Mouse (Mus musculus): ENCODE data around the gene Zdhhc23. TPM values are rescaled to one million over a fixed set of nuclear protein-coding genes. Genes with fewer than 3 reads are reported as not detected.

The Zdhhc23 gene
- polyA plus RNA-seq, 1 experiment from 2014 or later = 0.28 TPM

- Histone ChIP-seq H3K4me2 (replicated peaks; ENCODE audit: low read depth, low read length) (no peak overlapping the region), H3K4me1 (replicated peaks; ENCODE audit: control insufficient read depth, insufficient read depth, low read length) (no peaks in the 10 kb centered on the region), H3K27me3 (ENCODE audit: control insufficient read depth, insufficient read depth, low read length) (no peaks in the 10 kb centered on the region), H3K4me3 (ENCODE audit: low read depth, low read length) (no peak overlapping the region), H3K27ac (ENCODE audit: low read depth, low read length) (no peak overlapping the region), H3K36me3 (ENCODE audit: control insufficient read depth, insufficient read depth, low read length) (no peaks in the 10 kb centered on the region), H3K9me3 (ENCODE audit: control insufficient read depth, low read length) (no peaks in the 10 kb centered on the region), H3K9ac (ENCODE audit: low read depth, low read length) (no peak overlapping the region)
- DNase-seq (ENCODE audit: low spot score) (no peak), ATAC-seq (ENCODE audit: low FRiP score) (no peak)
- 84% methylated on average over 6 of the region's 6 CpGs for WGBS
Measured at GRCm38 (mm10) chr16:43933041-43933440, 46.5 kb downstream of the Zdhhc23 start.

- no peak overlapping the region for H3K4me2 ChIP-seq (replicated peaks; ENCODE audit: low read depth, low read length)
- no peaks in the 10 kb centered on the region for H3K4me1 ChIP-seq (replicated peaks; ENCODE audit: control insufficient read depth, insufficient read depth, low read length)
- H3K36me3 ChIP-seq (ENCODE audit: control insufficient read depth, insufficient read depth, low read length) = no peaks in the 10 kb centered on the region
- no peaks in the 10 kb centered on the region for H3K27me3 ChIP-seq (ENCODE audit: control insufficient read depth, insufficient read depth, low read length)
- no peak for DNase-seq (ENCODE audit: low spot score)
- no peak overlapping the region for H3K27ac ChIP-seq (ENCODE audit: low read depth, low read length)
- H3K9ac ChIP-seq (ENCODE audit: low read depth, low read length) = no peak overlapping the region
- no peak for ATAC-seq (ENCODE audit: low FRiP score)
- H3K9me3 ChIP-seq (ENCODE audit: control insufficient read depth, low read length) = no peaks in the 10 kb centered on the region
- no peak overlapping the region for H3K4me3 ChIP-seq (ENCODE audit: low read depth, low read length)
- 91% methylated on average over 7 of the region's 7 CpGs for WGBS
Measured at GRCm38 (mm10) chr16:43932319-43932718, 47.3 kb downstream of the Zdhhc23 start.

GRCm38 (mm10) chr16:43931502-43931901 lies 48.1 kb downstream of the Zdhhc23 start:
- Histone ChIP-seq H3K9ac (ENCODE audit: low read depth, low read length) (no peak overlapping the region), H3K4me1 (replicated peaks; ENCODE audit: control insufficient read depth, insufficient read depth, low read length) (no peaks in the 10 kb centered on the region), H3K4me2 (replicated peaks; ENCODE audit: low read depth, low read length) (no peak overlapping the region), H3K4me3 (ENCODE audit: low read depth, low read length) (no peak overlapping the region), H3K27ac (ENCODE audit: low read depth, low read length) (no peak overlapping the region), H3K27me3 (ENCODE audit: control insufficient read depth, insufficient read depth, low read length) (no peaks in the 10 kb centered on the region), H3K9me3 (ENCODE audit: control insufficient read depth, low read length) (no peaks in the 10 kb centered on the region), H3K36me3 (ENCODE audit: control insufficient read depth, insufficient read depth, low read length) (no peaks in the 10 kb centered on the region)
- ATAC-seq (ENCODE audit: low FRiP score) (no peak), DNase-seq (ENCODE audit: low spot score) (no peak)
- WGBS = 78% methylated on average over 3 of the region's 3 CpGs

GRCm38 (mm10) chr16:43930577-43930976 lies 49.0 kb downstream of the Zdhhc23 start:
- no peaks in the 10 kb centered on the region for H3K9me3 ChIP-seq (ENCODE audit: control insufficient read depth, low read length)
- H3K4me2 ChIP-seq (replicated peaks; ENCODE audit: low read depth, low read length) = no peak overlapping the region
- no peak overlapping the region for H3K4me3 ChIP-seq (ENCODE audit: low read depth, low read length)
- H3K4me1 ChIP-seq (replicated peaks; ENCODE audit: control insufficient read depth, insufficient read depth, low read length) = no peaks in the 10 kb centered on the region
- H3K9ac ChIP-seq (ENCODE audit: low read depth, low read length) = no peak overlapping the region
- H3K36me3 ChIP-seq (ENCODE audit: control insufficient read depth, insufficient read depth, low read length) = no peaks in the 10 kb centered on the region
- ATAC-seq (ENCODE audit: low FRiP score) (no peak), DNase-seq (ENCODE audit: low spot score) (no peak)
- no peaks in the 10 kb centered on the region for H3K27me3 ChIP-seq (ENCODE audit: control insufficient read depth, insufficient read depth, low read length)
- H3K27ac ChIP-seq (ENCODE audit: low read depth, low read length) = no peak overlapping the region

GRCm38 (mm10) chr16:43926341-43926859 lies 53.2 kb downstream of the Zdhhc23 start, which contains the start of gene Qtrt2:
Gene Qtrt2, minus strand, starts transcription at chr16:43926809.
- DNase-seq (ENCODE audit: low spot score) = no peak
- H3K27ac ChIP-seq (ENCODE audit: low read depth, low read length) = no peak within 1 kb of the TSS
- no peaks in the 10 kb centered on the region for H3K36me3 ChIP-seq (ENCODE audit: control insufficient read depth, insufficient read depth, low read length)
- H3K9ac ChIP-seq (ENCODE audit: low read depth, low read length) = no peak within 1 kb of the TSS
- no peak within 1 kb of the TSS for H3K4me2 ChIP-seq (replicated peaks; ENCODE audit: low read depth, low read length)
- 83% methylated on average over 6 of the region's 6 CpGs for WGBS
- no peaks in the 10 kb centered on the region for H3K27me3 ChIP-seq (ENCODE audit: control insufficient read depth, insufficient read depth, low read length)
- H3K9me3 ChIP-seq (ENCODE audit: control insufficient read depth, low read length) = no peaks in the 10 kb centered on the region
- ATAC-seq (ENCODE audit: low FRiP score) = no peak
- no peak within 1 kb of the TSS for H3K4me3 ChIP-seq (ENCODE audit: low read depth, low read length)
- no peaks in the 10 kb centered on the region for H3K4me1 ChIP-seq (replicated peaks; ENCODE audit: control insufficient read depth, insufficient read depth, low read length)

- ATAC-seq (ENCODE audit: low FRiP score) (no peak), DNase-seq (ENCODE audit: low spot score) (no peak)
- Histone ChIP-seq H3K4me1 (replicated peaks; ENCODE audit: control insufficient read depth, insufficient read depth, low read length) (no peaks in the 10 kb centered on the region), H3K4me2 (replicated peaks; ENCODE audit: low read depth, low read length) (no peak overlapping the region), H3K27me3 (ENCODE audit: control insufficient read depth, insufficient read depth, low read length) (no peaks in the 10 kb centered on the region), H3K9me3 (ENCODE audit: control insufficient read depth, low read length) (no peaks in the 10 kb centered on the region), H3K4me3 (ENCODE audit: low read depth, low read length) (no peak overlapping the region), H3K36me3 (ENCODE audit: control insufficient read depth, insufficient read depth, low read length) (no peaks in the 10 kb centered on the region), H3K27ac (ENCODE audit: low read depth, low read length) (no peak overlapping the region), H3K9ac (ENCODE audit: low read depth, low read length) (no peak overlapping the region)
- WGBS = 95% methylated on average over 1 of the region's 1 CpGs
Measured at GRCm38 (mm10) chr16:43925846-43926245, 53.7 kb downstream of the Zdhhc23 start.

- DNase-seq (ENCODE audit: low spot score) = no peak
Measured at GRCm38 (mm10) chr16:43925001-43925558, 54.5 kb downstream of the Zdhhc23 start.

GRCm38 (mm10) chr16:43922630-43923029 lies 57.0 kb downstream of the Zdhhc23 start:
- Histone ChIP-seq H3K27me3 (ENCODE audit: control insufficient read depth, insufficient read depth, low read length) (no peaks in the 10 kb centered on the region), H3K4me3 (ENCODE audit: low read depth, low read length) (no peak overlapping the region), H3K27ac (ENCODE audit: low read depth, low read length) (no peak overlapping the region), H3K9me3 (ENCODE audit: control insufficient read depth, low read length) (no peaks in the 10 kb centered on the region), H3K9ac (ENCODE audit: low read depth, low read length) (no peak overlapping the region), H3K4me1 (replicated peaks; ENCODE audit: control insufficient read depth, insufficient read depth, low read length) (no peaks in the 10 kb centered on the region), H3K4me2 (replicated peaks; ENCODE audit: low read depth, low read length) (no peak overlapping the region), H3K36me3 (ENCODE audit: control insufficient read depth, insufficient read depth, low read length) (no peaks in the 10 kb centered on the region)
- DNase-seq (ENCODE audit: low spot score) (no peak), ATAC-seq (ENCODE audit: low FRiP score) (no peak)
- 74% methylated on average over 3 of the region's 3 CpGs for WGBS

More at GRCm38 (mm10) chr16:43925001-43925558, 54.5 kb downstream of the Zdhhc23 start:
- Histone ChIP-seq H3K9me3 (ENCODE audit: control insufficient read depth, low read length) (no peaks in the 10 kb centered on the region), H3K4me1 (replicated peaks; ENCODE audit: control insufficient read depth, insufficient read depth, low read length) (no peaks in the 10 kb centered on the region), H3K9ac (ENCODE audit: low read depth, low read length) (no peak overlapping the region), H3K36me3 (ENCODE audit: control insufficient read depth, insufficient read depth, low read length) (no peaks in the 10 kb centered on the region), H3K4me2 (replicated peaks; ENCODE audit: low read depth, low read length) (no peak overlapping the region), H3K4me3 (ENCODE audit: low read depth, low read length) (no peak overlapping the region), H3K27ac (ENCODE audit: low read depth, low read length) (no peak overlapping the region), H3K27me3 (ENCODE audit: control insufficient read depth, insufficient read depth, low read length) (no peaks in the 10 kb centered on the region)
- no peak for ATAC-seq (ENCODE audit: low FRiP score)
- 77% methylated on average over 6 of the region's 6 CpGs for WGBS

- Histone ChIP-seq H3K4me3 (ENCODE audit: low read depth, low read length) (no peak overlapping the region), H3K27ac (ENCODE audit: low read depth, low read length) (no peak overlapping the region), H3K4me1 (replicated peaks; ENCODE audit: control insufficient read depth, insufficient read depth, low read length) (no peaks in the 10 kb centered on the region), H3K9ac (ENCODE audit: low read depth, low read length) (no peak overlapping the region), H3K36me3 (ENCODE audit: control insufficient read depth, insufficient read depth, low read length) (no peaks in the 10 kb centered on the region), H3K9me3 (ENCODE audit: control insufficient read depth, low read length) (no peaks in the 10 kb centered on the region), H3K27me3 (ENCODE audit: control insufficient read depth, insufficient read depth, low read length) (no peaks in the 10 kb centered on the region), H3K4me2 (replicated peaks; ENCODE audit: low read depth, low read length) (no peak overlapping the region)
- WGBS = 69% methylated on average over 2 of the region's 2 CpGs
- ATAC-seq (ENCODE audit: low FRiP score) = no peak
- DNase-seq (ENCODE audit: low spot score) = no peak
Measured at GRCm38 (mm10) chr16:43922024-43922423, 57.6 kb downstream of the Zdhhc23 start.

Measured in hindbrain, embryonic 11.5 days (tissue).